Mouse (Mus musculus): Measurements from ENCODE around the gene Dhx34.

DNA sequence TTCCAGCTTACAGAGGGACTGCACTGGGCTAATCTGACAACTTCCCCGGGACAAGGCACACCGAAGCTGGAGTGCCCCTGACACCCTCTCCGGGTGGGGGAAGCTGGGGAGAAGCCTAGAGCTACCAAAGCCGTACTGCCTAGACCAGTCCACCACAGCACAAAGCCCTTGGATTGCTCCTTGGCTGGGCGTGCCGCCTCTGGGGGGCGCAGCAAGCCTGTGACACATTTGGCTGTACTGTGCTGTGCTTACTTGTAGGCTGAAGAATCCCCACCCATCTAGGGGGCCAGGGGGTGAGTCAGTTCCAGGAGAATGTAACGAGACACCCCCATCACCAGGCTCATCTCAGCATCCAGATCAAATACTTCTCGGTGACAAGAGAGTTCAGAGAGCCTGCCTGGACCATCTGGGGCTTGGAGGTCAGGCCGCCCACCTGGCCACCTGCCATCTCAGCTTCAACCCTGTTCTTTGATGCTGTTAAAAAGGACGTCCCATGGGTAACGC lies 10.9 kb downstream of the Dhx34 start:
- TF ChIP-seq POLR2A (IDR thresholded peaks at IDR 0.05; ENCODE audit: borderline replicate concordance, insufficient read depth, low read length), result no peak
- TF ChIP-seq CTCF (IDR thresholded peaks at IDR 0.05; ENCODE audit: borderline replicate concordance, insufficient read depth, low read depth, low read length), result peak; percentile 42; the same call in 1 of the 2 replicates
